Mouse (Mus musculus) liver, postnatal 0 days (tissue): ENCODE data around the gene St6galnac6. TPM values are rescaled to one million over a fixed set of nuclear protein-coding genes. Genes with fewer than 3 reads are reported as not detected.

ENCODE experiments used
- ATAC-seq: fragments of 200-750 bp; cut with Nextera tagmentation; 2 replicates; pipeline ENCODE4 v1.8.0; 2017; ENCODE audit warnings: mild to moderate bottlenecking, moderate library complexity
- DNase-seq: peaks from one replicate; pipeline ENCODE4 v3.0.0-alpha.2; 2016
- H3K27ac ChIP-seq: fragments of 300-500 bp; sonication (generic); 2 replicates; pipeline ENCODE4 v1.5.1; 2014; ENCODE audit warnings: antibody characterized with exemption, moderate library complexity, mild to moderate bottlenecking, low read depth
- H3K27me3 ChIP-seq: fragments of 300-500 bp; sonication (generic); 2 replicates; pipeline ENCODE4 v1.6.1; 2014; ENCODE audit warnings: low read length, control low read depth, mixed read lengths; ENCODE audit not compliant: insufficient read depth
- H3K36me3 ChIP-seq: fragments of 300-500 bp; sonication (generic); replicated peaks from 2 replicates; pipeline ENCODE4 v1.6.1; 2014; ENCODE audit warnings: mild to moderate bottlenecking, control low read depth, low read length, moderate library complexity, mixed read lengths; ENCODE audit not compliant: insufficient read depth
- H3K4me1 ChIP-seq: fragments of 300-500 bp; sonication (generic); 2 replicates; pipeline ENCODE4 v1.6.1; 2014; ENCODE audit warnings: antibody characterized with exemption, mild to moderate bottlenecking, control low read depth; ENCODE audit not compliant: insufficient read depth
- H3K4me2 ChIP-seq: fragments of 300-500 bp; sonication (generic); 2 replicates; pipeline ENCODE4 v1.6.1; 2014; ENCODE audit warnings: low read depth, mild to moderate bottlenecking, low read length, moderate library complexity, mixed read lengths
- H3K4me3 ChIP-seq: fragments of 300-500 bp; sonication (generic); 2 replicates; pipeline ENCODE4 v1.5.1; 2014; ENCODE audit warnings: low read depth, low read length
- H3K9ac ChIP-seq: fragments of 300-500 bp; sonication (generic); replicated peaks from 2 replicates; pipeline ENCODE4 v1.6.1; 2014; ENCODE audit warnings: mild to moderate bottlenecking, moderate library complexity
- H3K9me3 ChIP-seq: fragments of 300-500 bp; sonication (generic); 2 replicates; pipeline ENCODE4 v1.6.1; 2016; ENCODE audit warnings: mild to moderate bottlenecking, control low read depth, low read length, mixed read lengths
- CTCF ChIP-seq: sonication (generic); IDR thresholded peaks from 2 replicates; pipeline ENCODE4 v1.5.1; 2016; ENCODE audit warnings: antibody characterized with exemption, low read depth
- EP300 ChIP-seq: IDR thresholded peaks from 2 replicates; pipeline ENCODE4 v1.6.1; 2016; ENCODE audit warnings: antibody characterized with exemption, low read depth, mild to moderate bottlenecking
- WGBS: fragments of 180-500 bp; shearing (Covaris S2); extraction: QIAGEN DNeasy Blood & Tissue Kit; methylation state at CpG from one replicate; pipeline ENCODE4 v1.1.7; 2014; ENCODE audit not compliant: insufficient replicate concordance; 5-methylcytosine and 5-hydroxymethylcytosine counted together
- polyA plus RNA-seq: library from polyadenylated mRNA; unstranded; fragments of >200 nt; fragmentation: Nextera tagmentation; extraction: Ambion mirVana; gene quantifications from 2 replicates; pipeline ENCODE4 v1.2.1, GENCODE M21; 2015

St6galnac6 gene
- polyA plus RNA-seq, 1 experiment from 2014 or later, result 14.0 TPM

- no peaks in the 10 kb centered on the region for H3K9me3 ChIP-seq
- H3K4me3 ChIP-seq, result no peak overlapping the region
- DNase-seq (no peak), ATAC-seq (no peak)
- no peaks in the 10 kb centered on the region for H3K36me3 ChIP-seq
- peak overlapping the region; percentile 18; the same call in 1 of the 2 replicates for H3K27ac ChIP-seq
- WGBS, result 54% methylated on average over 9 of the region's 9 CpGs
- no peak overlapping the region for H3K4me2 ChIP-seq
- no peak for TF ChIP-seq EP300
- TF ChIP-seq CTCF, result no peak
- H3K9ac ChIP-seq, result no peak overlapping the region
- no peaks in the 10 kb centered on the region for H3K27me3 ChIP-seq
- H3K4me1 ChIP-seq, result peaks cover 27% of the 10 kb centered on the region
Measured at GRCm38 (mm10) chr2:32644083-32644482, 44.6 kb downstream of the St6galnac6 start.

- WGBS, result 63% methylated on average over 8 of the region's 8 CpGs
- no peak for TF ChIP-seq EP300
- no peak for TF ChIP-seq CTCF
- peaks cover 27% of the 10 kb centered on the region for H3K4me1 ChIP-seq
- H3K4me3 ChIP-seq, result no peak overlapping the region
- ATAC-seq, result 0 out of 2 replicates have a peak, but pooled peaks have one; percentile 25
- H3K4me2 ChIP-seq, result no peak overlapping the region
- H3K9me3 ChIP-seq, result no peaks in the 10 kb centered on the region
- H3K27ac ChIP-seq, result peak overlapping the region; percentile 18; the same call in 1 of the 2 replicates
- no peak for DNase-seq
- no peaks in the 10 kb centered on the region for H3K27me3 ChIP-seq
- H3K36me3 ChIP-seq, result no peaks in the 10 kb centered on the region
- H3K9ac ChIP-seq, result no peak overlapping the region
Measured at GRCm38 (mm10) chr2:32644799-32645475, 45.4 kb downstream of the St6galnac6 start.

GRCm38 (mm10) chr2:32645647-32646046, 46.1 kb downstream of the St6galnac6 start:
- H3K9ac ChIP-seq, result no peak overlapping the region
- H3K9me3 ChIP-seq, result no peaks in the 10 kb centered on the region
- H3K4me2 ChIP-seq, result no peak overlapping the region
- ATAC-seq (no peak), DNase-seq (no peak)
- TF ChIP-seq EP300 (no peak), CTCF (no peak)
- no peaks in the 10 kb centered on the region for H3K36me3 ChIP-seq
- 68% methylated on average over 3 of the region's 3 CpGs for WGBS
- peaks cover 24% of the 10 kb centered on the region for H3K4me1 ChIP-seq
- H3K4me3 ChIP-seq, result no peak overlapping the region
- H3K27me3 ChIP-seq, result no peaks in the 10 kb centered on the region
- H3K27ac ChIP-seq, result peak overlapping the region; percentile 72; the same call in 1 of the 2 replicates

GRCm38 (mm10) chr2:32646379-32647056, 47.0 kb downstream of the St6galnac6 start, which contains the start of gene Eng:
Gene Eng, plus strand, starts transcription at chr2:32646595.
- DNase-seq (peak; percentile 64), ATAC-seq (peak; percentile 54)
- Histone ChIP-seq H3K4me3 (peak within 1 kb of the TSS; percentile 46), H3K27me3 (no peaks in the 10 kb centered on the region), H3K9me3 (no peaks in the 10 kb centered on the region), H3K27ac (peak within 1 kb of the TSS; percentile 72), H3K9ac (peak within 1 kb of the TSS; percentile 70), H3K4me1 (peaks cover 22% of the 10 kb centered on the region), H3K36me3 (no peaks in the 10 kb centered on the region), H3K4me2 (peak within 1 kb of the TSS; percentile 74)
- 23% methylated on average over 30 of the region's 31 CpGs for WGBS
- no peak for TF ChIP-seq EP300

- H3K9ac ChIP-seq, result peak overlapping the region; percentile 70
- H3K27ac ChIP-seq, result peak overlapping the region; percentile 72
Measured at GRCm38 (mm10) chr2:32647366-32647765, 47.9 kb downstream of the St6galnac6 start.

GRCm38 (mm10) chr2:32653764-32654163, 54.3 kb downstream of the St6galnac6 start:
- Histone ChIP-seq H3K4me1 (peaks cover 16% of the 10 kb centered on the region), H3K27ac (peak overlapping the region; percentile 77; the same call in 1 of the 2 replicates), H3K9me3 (no peaks in the 10 kb centered on the region), H3K9ac (no peak overlapping the region), H3K4me3 (no peak overlapping the region), H3K4me2 (no peak overlapping the region), H3K27me3 (no peaks in the 10 kb centered on the region), H3K36me3 (no peaks in the 10 kb centered on the region)
- ATAC-seq, result no peak
- TF ChIP-seq EP300 (no peak), CTCF (no peak)
- WGBS, result 65% methylated on average over 7 of the region's 7 CpGs
- DNase-seq, result no peak

More at GRCm38 (mm10) chr2:32647366-32647765, 47.9 kb downstream of the St6galnac6 start:
- WGBS, result 58% methylated on average over 7 of the region's 7 CpGs
- Histone ChIP-seq H3K4me3 (peak overlapping the region; percentile 46), H3K4me2 (peak overlapping the region; percentile 74), H3K27me3 (no peaks in the 10 kb centered on the region), H3K4me1 (peaks cover 22% of the 10 kb centered on the region), H3K36me3 (no peaks in the 10 kb centered on the region), H3K9me3 (no peaks in the 10 kb centered on the region)
- ATAC-seq (no peak), DNase-seq (no peak)
- no peak for TF ChIP-seq EP300
- no peak for TF ChIP-seq CTCF
